Mouse (Mus musculus) MEL (cell line): ENCODE data around the gene Krt7.

Source experiments
- CTCF ChIP-seq, 3 experiments: IDR thresholded peaks in 2 of 3; conservative IDR thresholded peaks in 1 of 3; 2 replicates each; pipeline ENCODE4 v1.5.1; 2011 to 2012; ENCODE audit warnings: low read length in 3 of 3, low read depth in 2 of 3, mild to moderate bottlenecking in 2 of 3, improper control_type of control experiment in 1 of 3, inconsistent platforms in 1 of 3, mixed read lengths in 1 of 3, moderate library complexity in 1 of 3; ENCODE audit not compliant: control insufficient read depth in 1 of 3, insufficient read depth in 1 of 3, poor library complexity in 1 of 3, severe bottlenecking in 1 of 3
- ELF1 ChIP-seq: IDR thresholded peaks from 2 replicates; pipeline ENCODE4 v1.6.1; 2014; ENCODE audit warnings: low read depth, mild to moderate bottlenecking, inconsistent platforms, low read length, improper control_type of control experiment, moderate library complexity
- EP300 ChIP-seq, 2 experiments: IDR thresholded peaks; 2 replicates each; pipeline ENCODE4 v1.6.1; 2011; ENCODE audit warnings: improper control_type of control experiment in 2 of 2, low read length in 2 of 2, low read depth in 1 of 2, mild to moderate bottlenecking in 1 of 2
- ETS1 ChIP-seq: IDR thresholded peaks from 2 replicates; pipeline ENCODE4 v1.6.1; 2012; ENCODE audit warnings: low read depth, mild to moderate bottlenecking, inconsistent platforms, low read length, improper control_type of control experiment, moderate library complexity
- GABPA ChIP-seq: IDR thresholded peaks from 2 replicates; pipeline ENCODE4 v1.6.1; 2012; ENCODE audit warnings: low read depth, mild to moderate bottlenecking, inconsistent platforms, low read length, improper control_type of control experiment, moderate library complexity
- MAFK ChIP-seq: IDR thresholded peaks from 2 replicates; pipeline ENCODE4 v1.6.1; 2011; ENCODE audit warnings: low read depth, mild to moderate bottlenecking, low read length, improper control_type of control experiment, borderline replicate concordance
- MEF2A ChIP-seq: IDR thresholded peaks from 2 replicates; pipeline ENCODE4 v1.6.1; 2014; ENCODE audit warnings: low read depth, mild to moderate bottlenecking, inconsistent platforms, low read length, improper control_type of control experiment; ENCODE audit not compliant: poor library complexity, insufficient replicate concordance, severe bottlenecking; ENCODE audit errors: extremely low read depth
- NRF1 ChIP-seq: IDR thresholded peaks from 2 replicates; pipeline ENCODE4 v1.6.1; 2014; ENCODE audit warnings: low read depth, mild to moderate bottlenecking, inconsistent platforms, low read length, improper control_type of control experiment, moderate library complexity; ENCODE audit not compliant: poor library complexity, insufficient read depth, severe bottlenecking
- POLR2A ChIP-seq, 2 experiments: IDR thresholded peaks; 2 replicates each; pipeline ENCODE4 v1.6.1; 2011 to 2012; ENCODE audit warnings: low read length in 2 of 2, mild to moderate bottlenecking in 2 of 2, control low read depth in 1 of 2, improper control_type of control experiment in 1 of 2, low read depth in 1 of 2, moderate library complexity in 1 of 2; ENCODE audit not compliant: control insufficient read depth in 1 of 2, insufficient read depth in 1 of 2, poor library complexity in 1 of 2
- SMC3 ChIP-seq: IDR thresholded peaks from 2 replicates; pipeline ENCODE4 v1.6.1; 2011; ENCODE audit warnings: low read depth, low read length, improper control_type of control experiment
- UBTF ChIP-seq: IDR thresholded peaks from 2 replicates; pipeline ENCODE4 v1.6.1; 2012; ENCODE audit warnings: low read depth, mild to moderate bottlenecking, inconsistent platforms, low read length, improper control_type of control experiment, moderate library complexity, borderline replicate concordance; ENCODE audit not compliant: insufficient read depth
- USF1 ChIP-seq: IDR thresholded peaks from 2 replicates; pipeline ENCODE4 v1.6.1; 2014; ENCODE audit warnings: low read depth, mild to moderate bottlenecking, inconsistent platforms, low read length, improper control_type of control experiment, moderate library complexity

DNA sequence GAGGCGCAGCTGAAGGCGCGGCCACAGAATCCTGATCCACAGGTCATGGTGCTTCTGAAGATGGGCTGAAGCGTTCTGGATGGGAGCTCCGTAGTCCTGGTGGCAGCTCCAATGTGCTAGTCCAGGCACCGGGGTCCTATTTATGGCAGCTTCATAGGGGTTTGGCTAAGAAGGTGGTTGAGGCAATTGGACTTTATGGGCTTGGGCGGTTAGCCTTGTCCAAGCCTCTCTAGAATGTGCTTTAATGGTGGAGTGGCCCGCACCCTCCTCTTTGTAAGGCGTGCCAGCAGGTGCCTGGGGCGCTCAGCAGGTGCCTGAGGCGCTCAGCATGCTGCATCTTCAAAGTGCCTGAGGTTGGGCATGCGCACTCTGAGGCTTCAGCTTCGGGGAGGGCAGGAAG lies 52.8 kb downstream of the Krt7 start, which contains the start of gene Krt81:
- TF ChIP-seq UBTF (no peak), POLR2A (IDR thresholded peaks at IDR 0.05; ENCODE audit: control insufficient read depth in 1 of 2, insufficient read depth in 1 of 2, low read depth in 1 of 2, low read length in 2 of 2, poor library complexity in 1 of 2) (no peak), EP300 (IDR thresholded peaks at IDR 0.05; ENCODE audit: low read depth in 1 of 2, low read length in 2 of 2) (no peak), ETS1 (no peak), NRF1 (no peak), GABPA (no peak), USF1 (no peak), MAFK (no peak), CTCF (IDR thresholded peaks at IDR 0.05 in 2 of 3, conservative IDR thresholded peaks at IDR 0.05 in 1 of 3; ENCODE audit: control insufficient read depth in 1 of 3, insufficient read depth in 1 of 3, low read depth in 2 of 3, low read length in 3 of 3, poor library complexity in 1 of 3, severe bottlenecking in 1 of 3) (no peak), SMC3 (no peak), MEF2A (no peak), ELF1 (no peak)
